Mouse (Mus musculus): ENCODE measurements around the gene Rab11fip4.
"Not testable (repeated sequence)": the region's sequence is repeated elsewhere in the genome, so short reads cannot be mapped to it uniquely, and the experiment has no call there.

The Rab11fip4 gene

GRCm38 (mm10) chr11:79678363-79679153 is 87.5 kb downstream of the Rab11fip4 start:
- DNase-seq (ENCODE audit: low read depth, low spot score): no peak

DNA sequence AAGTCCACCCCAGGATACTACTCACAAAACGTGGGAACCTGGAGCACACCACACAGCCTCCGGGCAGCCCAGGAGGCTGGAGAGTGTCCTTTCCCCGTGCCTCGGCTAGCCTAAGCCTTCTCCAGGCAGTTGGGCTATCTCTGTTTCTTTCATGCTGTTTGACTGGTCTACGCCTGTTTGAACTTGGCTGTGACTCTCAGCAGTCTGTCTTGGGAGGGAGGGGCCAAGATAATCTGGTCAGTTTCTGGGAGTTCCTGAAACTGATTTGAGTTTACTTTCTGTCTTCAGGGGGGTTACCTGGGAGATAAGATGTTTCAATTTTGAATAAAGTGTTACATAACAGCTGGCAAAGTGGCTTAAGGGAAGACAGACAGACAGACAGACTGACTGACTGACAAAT is 88.9 kb downstream of the Rab11fip4 start:
- no peak for DNase-seq (ENCODE audit: low read depth, low spot score)

- no peak for DNase-seq (ENCODE audit: low read depth, low spot score)
Measured at GRCm38 (mm10) chr11:79680559-79680958, 89.5 kb downstream of the Rab11fip4 start.

- no peak for DNase-seq (ENCODE audit: low read depth, low spot score)
Measured at GRCm38 (mm10) chr11:79681182-79681581, 90.2 kb downstream of the Rab11fip4 start.

DNA sequence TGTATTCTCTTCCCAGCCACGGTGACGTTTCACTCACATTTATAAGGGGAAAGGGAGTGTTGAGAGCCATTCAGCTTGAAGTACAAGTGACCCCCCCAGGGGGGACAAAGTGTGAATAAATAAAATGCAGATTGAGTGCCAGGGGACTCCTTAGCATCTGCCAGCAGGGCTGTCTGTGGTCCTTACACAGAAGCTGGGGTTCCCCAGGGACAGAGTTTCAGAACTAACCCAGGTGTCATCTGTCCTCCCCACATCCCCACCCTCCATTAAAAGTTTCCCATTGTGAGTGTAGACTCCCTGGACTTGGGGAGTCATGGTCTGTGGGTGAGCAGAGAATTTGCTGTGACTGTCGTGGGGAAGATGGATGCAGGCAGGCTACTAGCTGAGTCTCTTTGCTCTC is 90.8 kb downstream of the Rab11fip4 start:
- no peak for DNase-seq (ENCODE audit: low read depth, low spot score)

DNA sequence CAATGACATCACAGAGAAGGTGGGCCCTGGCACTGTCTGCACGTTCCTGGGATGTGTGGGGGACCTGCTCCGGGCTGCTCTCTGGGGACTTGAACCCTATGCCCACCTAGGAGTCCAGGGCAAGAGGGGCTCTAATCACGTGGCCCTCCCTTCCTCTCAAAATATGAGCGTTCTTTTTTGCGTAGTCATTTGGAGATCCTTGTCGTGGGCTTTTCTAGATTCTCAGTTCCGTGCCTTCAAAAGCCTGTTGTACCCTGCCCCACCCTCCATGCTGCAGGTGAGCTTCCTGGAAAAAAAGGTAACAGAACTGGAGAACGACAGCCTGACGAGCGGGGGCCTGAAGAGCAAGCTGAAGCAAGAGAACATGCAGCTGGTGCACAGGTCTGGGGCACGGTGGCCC is 94.1 kb downstream of the Rab11fip4 start:
- no peak for DNase-seq (ENCODE audit: low read depth, low spot score)

DNA sequence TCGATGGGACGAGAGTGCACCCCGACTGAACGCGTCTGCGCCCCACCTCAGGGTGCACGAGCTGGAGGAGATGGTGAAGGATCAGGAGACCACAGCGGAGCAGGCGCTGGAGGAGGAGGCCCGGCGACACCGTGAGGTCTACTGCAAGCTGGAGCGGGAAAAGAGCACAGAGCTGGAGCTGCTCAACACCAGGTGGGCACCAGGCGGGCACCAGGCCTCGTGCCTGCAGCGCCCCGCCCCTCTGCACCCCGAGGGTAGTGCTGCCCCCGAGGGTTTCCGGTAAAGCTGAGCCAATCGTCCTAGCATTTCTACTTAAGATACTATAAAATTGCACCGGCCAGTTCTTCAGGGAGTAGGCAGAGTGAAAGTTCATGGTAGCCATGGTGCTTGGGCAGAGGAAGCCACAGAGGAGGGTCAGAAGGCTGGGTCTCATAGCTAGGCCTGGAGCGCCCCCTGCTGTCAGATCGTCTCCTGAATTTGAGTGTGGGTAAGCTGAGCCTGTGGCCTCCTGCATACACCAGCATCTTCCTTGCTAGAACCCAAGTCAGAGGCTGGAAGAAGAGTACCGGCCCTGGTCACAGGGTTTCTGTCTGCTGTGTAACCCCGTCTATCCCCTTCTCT is 95.6 kb downstream of the Rab11fip4 start:
- DNase-seq (ENCODE audit: low read depth, low spot score): peak; percentile 91

DNA sequence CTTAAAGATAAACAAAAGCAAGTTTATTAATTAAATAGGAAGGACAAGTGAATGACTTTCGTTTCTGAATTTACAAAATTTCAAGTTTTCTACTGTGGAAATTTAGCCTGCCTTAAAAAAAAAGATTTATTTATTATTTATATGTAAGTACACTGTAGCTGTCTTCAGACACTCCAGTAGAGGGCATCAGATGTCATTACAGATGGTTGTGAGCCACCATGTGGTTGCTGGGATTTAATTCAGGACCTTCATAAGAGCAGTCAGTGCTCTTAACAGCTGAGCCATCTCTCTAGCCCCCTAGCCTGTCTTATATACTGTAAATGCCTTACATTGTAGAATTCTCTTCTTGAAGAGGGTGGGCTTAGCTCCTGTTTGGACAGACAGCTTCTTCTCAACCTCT is 98.9 kb downstream of the Rab11fip4 start:
- DNase-seq (ENCODE audit: low read depth, low spot score): no peak

DNA sequence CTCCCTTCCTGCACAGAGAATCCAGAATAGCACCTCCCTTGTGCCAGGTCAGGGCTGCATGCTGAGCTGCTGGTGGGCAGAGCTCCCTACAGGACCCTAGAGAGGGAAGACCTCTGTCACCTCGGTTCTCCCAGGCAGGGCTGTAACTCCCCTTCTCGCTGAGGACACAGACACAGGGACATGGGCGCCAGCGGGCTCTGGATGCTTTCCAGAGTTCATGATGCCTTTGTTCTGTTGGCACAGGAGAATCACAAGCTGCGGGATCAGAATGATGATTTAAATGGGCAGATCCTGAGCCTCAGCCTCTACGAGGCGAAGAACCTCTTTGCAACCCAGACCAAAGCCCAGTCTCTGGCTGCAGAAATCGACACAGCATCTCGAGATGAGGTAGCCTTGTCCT is 100.5 kb downstream of the Rab11fip4 start:
- no peak for DNase-seq (ENCODE audit: low read depth, low spot score)

- no peak for DNase-seq (ENCODE audit: low read depth, low spot score)
Measured at GRCm38 (mm10) chr11:79696390-79697307, 105.6 kb downstream of the Rab11fip4 start.

GRCm38 (mm10) chr11:79698071-79698470 is 107.1 kb downstream of the Rab11fip4 start:
- DNase-seq (ENCODE audit: low read depth, low spot score): no peak

DNA sequence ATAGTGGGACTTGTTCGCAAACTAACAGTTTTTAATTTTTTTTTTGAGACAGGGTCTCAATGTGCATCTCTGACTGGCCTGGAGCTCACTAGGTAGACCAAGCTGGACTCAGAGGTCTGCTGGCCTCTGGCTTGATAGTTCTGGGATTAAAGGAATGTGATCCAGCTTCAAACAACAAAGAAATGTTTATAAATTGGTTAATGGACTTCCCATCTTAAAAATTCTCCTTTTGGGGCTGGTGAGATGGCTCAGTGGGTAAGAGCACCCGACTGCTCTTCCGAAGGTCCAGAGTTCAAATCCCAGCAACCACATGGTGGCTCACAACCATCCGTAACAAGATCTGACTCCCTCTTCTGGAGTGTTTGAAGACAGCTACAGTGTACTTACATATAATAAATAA is 107.5 kb downstream of the Rab11fip4 start:
- not testable (repeated sequence) for DNase-seq (ENCODE audit: low read depth, low spot score)

DNA sequence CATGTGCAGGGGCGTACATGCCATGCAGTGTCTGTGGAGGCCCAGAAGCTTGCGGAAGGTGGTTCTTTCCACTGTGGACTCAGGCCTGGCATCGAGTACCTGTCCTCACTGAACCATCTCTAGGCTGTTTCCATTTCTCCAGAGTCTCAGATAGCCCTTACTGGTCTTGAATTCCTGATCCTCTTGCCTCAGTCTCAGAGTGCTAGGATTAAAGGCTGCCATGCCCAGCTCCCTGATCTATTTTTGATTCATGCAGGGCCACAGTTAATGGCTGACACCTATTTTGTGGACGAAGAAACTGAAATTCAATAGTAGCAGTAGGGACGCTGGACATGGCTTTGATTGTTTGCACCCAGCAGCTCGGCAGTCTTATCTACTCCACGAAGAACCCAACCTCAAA is 110.5 kb downstream of the Rab11fip4 start:
- no peak for DNase-seq (ENCODE audit: low read depth, low spot score)

- no peak for DNase-seq (ENCODE audit: low read depth, low spot score)
Measured at GRCm38 (mm10) chr11:79702092-79702491, 111.1 kb downstream of the Rab11fip4 start.

DNA sequence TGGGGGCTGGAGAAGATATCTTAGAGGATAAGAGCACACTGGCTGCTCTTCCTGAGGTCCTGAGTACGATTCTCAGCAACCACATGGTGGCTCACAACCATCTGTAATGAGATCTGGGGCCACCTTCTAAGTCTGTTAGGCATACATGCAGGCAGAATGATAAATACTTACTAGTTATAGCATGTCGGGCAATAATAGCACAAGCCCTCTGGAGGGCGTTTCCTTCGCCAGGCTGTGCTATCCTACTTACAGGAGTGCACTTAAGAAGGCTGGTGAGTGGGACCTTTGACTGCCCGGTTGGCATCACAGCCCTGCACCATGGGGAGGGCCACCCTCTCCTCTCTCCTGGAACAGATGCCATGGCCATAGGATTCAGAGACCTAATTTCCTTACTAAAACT is 112.4 kb downstream of the Rab11fip4 start:
- DNase-seq (ENCODE audit: low read depth, low spot score): peak; percentile 72

DNA sequence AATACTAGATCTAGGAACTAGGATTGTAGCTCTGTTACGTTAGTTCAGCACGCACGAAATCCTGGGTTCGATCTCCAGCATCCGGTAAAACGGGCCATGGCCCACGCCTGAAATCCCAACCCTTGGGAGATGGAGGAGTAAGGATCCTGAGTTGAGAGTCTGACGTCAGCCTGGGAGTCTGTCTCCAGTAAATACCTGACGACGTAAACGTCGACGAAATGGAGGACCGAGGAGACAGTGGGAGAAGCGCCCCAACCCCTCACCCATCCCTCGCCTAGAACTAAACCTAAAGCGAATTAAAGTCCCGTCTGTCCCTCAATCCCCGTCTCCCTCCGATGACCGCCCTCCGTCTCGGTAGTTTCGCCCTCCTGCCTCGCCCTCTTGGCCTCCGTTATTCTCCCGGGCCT is 112.9 kb downstream of the Rab11fip4 start:
- peak; percentile 78 for DNase-seq (ENCODE audit: low read depth, low spot score)

DNA sequence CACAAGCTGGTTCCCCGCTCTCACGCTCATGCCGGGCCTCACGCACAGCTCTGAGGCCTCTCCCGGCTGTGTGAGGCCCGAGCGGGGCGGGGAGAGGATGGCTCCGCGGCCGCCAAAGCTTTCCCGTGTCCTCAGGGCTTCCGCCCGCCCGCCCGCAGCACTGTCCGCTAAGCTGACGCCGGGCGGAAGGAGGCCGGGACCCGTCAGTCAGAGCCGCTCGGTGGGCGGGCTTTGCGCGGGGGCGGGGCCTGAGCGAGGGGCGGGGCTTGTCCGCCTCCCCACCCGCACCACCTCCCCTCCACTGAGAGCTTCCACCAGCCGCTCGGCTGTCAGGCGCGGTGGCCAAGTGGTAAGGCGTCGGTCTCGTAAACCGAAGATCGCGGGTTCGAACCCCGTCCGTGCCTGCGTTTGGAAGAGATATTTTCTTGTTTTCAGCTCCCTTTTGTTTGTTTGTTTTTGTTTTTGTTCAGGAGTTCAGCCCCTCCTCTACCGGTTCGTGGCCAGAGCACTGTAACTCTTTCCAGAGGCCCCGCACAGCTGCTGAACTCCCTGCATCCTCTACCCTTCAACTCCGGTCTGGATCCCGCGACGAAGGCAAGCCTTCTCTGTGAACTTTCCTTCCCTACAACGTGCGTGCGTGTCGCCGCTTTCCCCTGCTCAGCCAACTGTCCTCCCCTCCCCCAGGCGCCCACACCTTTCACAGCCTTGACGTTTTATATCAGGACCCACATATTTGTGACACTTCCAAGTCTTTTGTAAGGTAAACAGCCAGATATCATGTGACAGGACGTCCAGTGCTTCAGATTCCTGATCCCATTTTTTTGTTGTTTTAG is 113.5 kb downstream of the Rab11fip4 start:
- DNase-seq (ENCODE audit: low read depth, low spot score): peak; percentile 93

GRCm38 (mm10) chr11:79707084-79707483 is 116.1 kb downstream of the Rab11fip4 start:
- DNase-seq (ENCODE audit: low read depth, low spot score): no peak

DNA sequence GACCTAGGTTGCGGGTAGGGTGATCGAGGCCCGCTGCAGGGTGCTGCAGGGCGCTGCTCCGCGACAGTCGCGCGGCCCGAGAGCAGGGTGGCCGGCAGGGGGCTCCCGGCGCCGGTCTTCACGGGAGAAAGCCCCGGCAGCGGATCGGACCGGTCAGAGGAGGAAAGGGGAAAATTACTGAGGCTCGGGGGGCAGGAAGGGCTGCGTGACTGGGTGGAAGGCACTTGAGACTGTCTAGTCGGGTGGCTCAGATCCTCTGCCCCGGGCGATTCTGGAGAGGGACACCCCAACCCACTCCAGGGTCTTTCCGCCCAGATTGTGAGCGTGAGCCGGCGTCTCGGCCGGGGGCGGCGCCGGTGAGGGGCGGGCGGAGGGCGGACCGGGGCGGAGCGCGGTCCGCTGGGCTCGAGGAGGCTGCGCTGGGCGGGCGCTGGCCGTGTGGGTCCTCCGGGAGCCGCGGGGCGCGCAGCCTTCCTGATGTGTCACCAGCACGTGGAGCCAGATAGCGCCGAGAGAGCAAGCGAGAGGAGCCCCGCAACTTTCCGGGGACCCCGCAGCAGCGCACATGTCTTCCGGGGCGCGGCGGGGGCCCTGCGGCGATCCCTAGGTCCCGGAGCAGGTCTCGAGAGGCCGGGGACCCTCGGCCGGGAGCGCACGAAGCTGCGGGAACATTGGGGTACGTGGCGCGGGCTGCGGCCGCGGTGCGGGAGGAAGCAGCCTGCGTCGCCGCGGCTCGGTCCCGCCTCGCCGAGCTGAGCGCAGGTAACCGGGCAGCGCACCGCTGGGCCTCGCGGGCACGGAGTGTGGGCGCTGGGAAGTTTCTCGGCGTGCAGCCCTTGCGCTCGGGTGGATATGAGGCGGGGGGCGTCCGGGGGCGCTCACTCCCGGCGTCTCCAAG is 120.1 kb downstream of the Rab11fip4 start:
- peak; percentile 78 for DNase-seq (ENCODE audit: low read depth, low spot score)

DNA sequence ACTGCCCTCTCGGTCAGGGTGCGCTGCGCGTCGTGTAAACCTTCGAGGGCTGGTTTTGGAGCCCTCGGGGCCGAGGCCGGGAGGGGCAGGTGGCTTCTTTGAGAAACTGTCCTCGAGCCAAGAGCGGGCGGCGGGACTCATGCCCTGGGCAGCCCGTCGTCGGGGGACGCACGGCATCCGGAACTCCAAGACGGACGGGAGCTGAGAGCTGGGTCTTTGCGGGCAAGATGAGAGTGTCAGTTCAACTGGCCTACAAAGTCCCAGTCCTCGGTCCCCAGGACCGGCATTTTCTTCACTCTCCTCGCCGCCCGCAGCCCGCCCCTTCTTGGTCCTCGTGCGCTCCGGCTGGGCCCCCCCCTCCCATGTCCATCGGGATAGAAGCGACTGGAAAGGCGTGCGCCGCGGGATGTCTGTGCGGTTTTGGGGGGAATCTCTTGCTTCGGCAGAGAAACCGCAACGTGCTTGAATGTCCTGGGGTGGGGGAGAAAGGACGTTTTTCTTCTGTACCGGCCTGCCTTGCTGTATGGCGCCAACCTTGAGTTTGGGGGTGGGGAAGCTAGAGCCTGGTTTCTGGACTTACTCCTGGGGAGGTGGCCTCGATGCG is 120.9 kb downstream of the Rab11fip4 start:
- DNase-seq (ENCODE audit: low read depth, low spot score): no peak

All from mesoderm, embryonic 11.5 days (tissue).